Mouse (Mus musculus): ENCODE measurements around the gene Bcl2l1. TPM values are rescaled to one million over a fixed set of nuclear protein-coding genes. Genes with fewer than 3 reads are reported as not detected.

Bcl2l1 gene
- 10 to 100 TPM; 29.6 to 30.5 TPM for total RNA-seq (2023)

GRCm38 (mm10) chr2:152831019-152831878 lies at the start of gene Bcl2l1:
Gene Bcl2l1, minus strand, starts transcription at chr2:152831728.

GRCm38 (mm10) chr2:152847815-152848302 lies 16.3 kb upstream of the Bcl2l1 start, which contains the start of gene Tpx2:
Gene Tpx2, plus strand, starts transcription at chr2:152847964.

DNA sequence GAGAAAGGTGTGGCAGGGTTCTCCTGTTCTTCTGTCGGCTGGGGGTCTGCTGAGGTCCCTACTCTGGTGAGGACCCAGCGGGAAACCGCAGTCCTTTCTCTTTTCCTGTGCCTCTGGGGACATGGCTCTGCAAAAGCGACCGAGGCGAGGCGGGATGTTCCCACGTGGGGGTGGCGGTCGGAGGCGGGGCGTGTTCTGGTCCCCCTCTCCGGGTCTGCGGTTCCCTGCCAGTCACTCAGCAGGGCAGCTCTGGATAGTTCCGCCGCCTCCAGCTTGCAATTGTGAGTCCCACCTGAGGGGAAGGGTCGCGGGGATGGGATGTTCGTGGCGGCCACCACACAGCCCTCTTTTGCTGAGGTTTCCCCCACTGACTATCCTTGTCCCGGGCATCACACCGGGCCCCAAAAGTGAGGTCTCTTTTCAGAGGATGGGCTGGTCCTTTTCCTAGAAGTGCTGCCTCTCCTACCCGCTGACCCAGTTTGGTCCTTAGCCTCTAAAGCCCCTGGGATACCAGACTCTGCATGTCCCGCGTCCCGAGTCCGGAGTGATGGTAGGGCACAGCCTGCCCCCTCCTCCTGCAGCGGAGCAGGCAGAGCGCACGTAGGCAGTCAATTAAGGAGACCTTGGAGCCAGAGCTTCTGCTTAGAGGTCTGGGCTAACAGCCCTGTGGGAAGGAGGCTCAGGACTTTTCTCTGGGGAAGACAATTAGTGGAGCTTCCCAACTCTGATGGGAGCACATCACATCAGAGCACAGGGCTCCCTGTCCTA lies 77.4 kb downstream of the Bcl2l1 start, which contains the start of gene Cox4i2:
Gene Cox4i2, plus strand, starts transcription at position 230 of the 768 bp plus-strand sequence.

DNA sequence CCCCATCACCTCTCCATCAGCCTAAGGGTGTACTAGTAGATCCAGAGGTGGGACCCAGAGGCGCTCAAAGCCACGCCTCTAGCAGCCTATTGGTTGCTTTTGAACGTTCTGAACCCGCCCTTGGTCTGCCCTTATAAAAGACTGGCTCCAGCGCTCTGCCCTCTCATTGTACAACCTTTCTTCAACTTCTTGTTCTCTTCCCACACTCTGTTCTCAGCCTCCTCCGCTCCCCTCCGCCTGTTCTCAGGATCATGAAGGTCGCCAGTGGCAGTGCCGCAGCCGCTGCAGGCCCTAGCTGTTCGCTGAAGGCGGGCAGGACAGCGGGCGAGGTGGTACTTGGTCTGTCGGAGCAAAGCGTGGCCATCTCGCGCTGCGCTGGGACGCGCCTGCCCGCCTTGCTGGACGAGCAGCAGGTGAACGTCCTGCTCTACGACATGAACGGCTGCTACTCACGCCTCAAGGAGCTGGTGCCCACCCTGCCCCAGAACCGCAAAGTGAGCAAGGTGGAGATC lies 95.4 kb downstream of the Bcl2l1 start, which contains the start of gene Id1:
Gene Id1, plus strand, starts transcription at position 162 of the 512 bp plus-strand sequence.

Other genes starting within 250 kb of the Bcl2l1 start
- gene Defb45, start 232.3 kb downstream of the Bcl2l1 start, total RNA-seq (2023), result not detected
- gene Defb36, start 227.4 kb downstream of the Bcl2l1 start, total RNA-seq (2023), result not detected
- gene Defb25, start 208.7 kb downstream of the Bcl2l1 start, total RNA-seq (2023), result 1 to 10 TPM in 1 of 2 experiments, not detected in 1; 1.7 TPM
- gene Rem1, start 204.8 kb downstream of the Bcl2l1 start, total RNA-seq (2023), result 10 to 100 TPM; 10.2 to 11.2 TPM
- gene H13, start 162.3 kb downstream of the Bcl2l1 start, total RNA-seq (2023), result 100 to 1,000 TPM; 132 to 147 TPM
- gene Mcts2, start 144.7 kb downstream of the Bcl2l1 start, total RNA-seq (2023), result 10 to 100 TPM; 13.8 to 15.9 TPM
- 10 to 100 TPM; 48.3 to 57.3 TPM for gene Id1, start 95.5 kb downstream of the Bcl2l1 start, total RNA-seq (2023)
- under 1 TPM; 0.51 to 0.93 TPM for gene Cox4i2, start 77.6 kb downstream of the Bcl2l1 start, total RNA-seq (2023)
- 10 to 100 TPM; 46.7 to 49.4 TPM for gene Tpx2, start 16.2 kb upstream of the Bcl2l1 start, total RNA-seq (2023)
- under 1 TPM in 1 of 2 experiments, not detected in 1; 0.15 TPM for gene Mylk2, start 79.6 kb upstream of the Bcl2l1 start, total RNA-seq (2023)
- not detected for gene Foxs1, start 101.5 kb upstream of the Bcl2l1 start, total RNA-seq (2023)
- not detected for gene Dusp15, start 120.0 kb upstream of the Bcl2l1 start, total RNA-seq (2023)
- not detected for gene Ttll9, start 130.8 kb upstream of the Bcl2l1 start, total RNA-seq (2023)
- gene Pdrg1, start 183.7 kb upstream of the Bcl2l1 start, total RNA-seq (2023), result 10 to 100 TPM; 17.9 to 19.6 TPM
- gene Xkr7, start 200.1 kb upstream of the Bcl2l1 start, total RNA-seq (2023), result not detected
- 1 to 10 TPM; 1.9 to 2.3 TPM for gene Ccm2l, start 234.2 kb upstream of the Bcl2l1 start, total RNA-seq (2023)